Mouse (Mus musculus): ENCODE measurements at regions not wholly inside any gene's neighbourhood (a gene's known extent, or its start where the extent isn't known, plus 50 kb on each side); places are given as distances from the start of the nearest gene placed in this dataset.
"Not testable (repeated sequence)": the region's sequence is repeated elsewhere in the genome, so short reads cannot be mapped to it uniquely, and the experiment has no call there.

DNA sequence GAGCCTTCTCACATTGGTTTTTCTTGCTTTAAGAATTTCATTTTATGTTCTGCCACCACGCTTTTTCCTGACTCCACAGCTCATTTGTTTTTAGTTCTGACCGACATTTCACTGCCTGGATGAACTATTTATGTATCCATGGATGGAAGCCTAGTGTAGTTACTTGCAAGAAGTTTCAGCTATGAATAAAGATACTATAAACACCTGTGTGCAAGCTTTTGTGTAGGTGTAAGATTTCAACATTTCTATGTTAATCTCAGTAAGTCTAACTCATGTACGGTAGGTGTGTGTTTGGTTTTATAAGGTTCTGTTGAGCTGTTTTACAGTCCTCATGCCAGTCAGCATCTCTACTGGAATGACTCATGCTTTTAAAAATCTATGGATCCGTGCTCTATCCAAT, 656.9 kb upstream of the Ptbp2 start:
- no peaks in the 10 kb centered on the region for H3K4me1 ChIP-seq (ENCODE audit: control insufficient read depth, insufficient read depth, low read length)
- H3K27ac ChIP-seq (ENCODE audit: low read length): no peak overlapping the region
- WGBS: 81% methylated on average over 4 of the region's 4 CpGs
- no peak overlapping the region for H3K4me3 ChIP-seq (ENCODE audit: low read depth, low read length)
- H3K27me3 ChIP-seq (ENCODE audit: control insufficient read depth, insufficient read depth, low read length): no peaks in the 10 kb centered on the region
- no peaks in the 10 kb centered on the region for H3K36me3 ChIP-seq (ENCODE audit: control insufficient read depth, insufficient read depth, low read length)
- H3K4me2 ChIP-seq (replicated peaks; ENCODE audit: low read depth, low read length): no peak overlapping the region
- no peaks in the 10 kb centered on the region for H3K9me3 ChIP-seq (ENCODE audit: control insufficient read depth, low read depth, low read length)
- ATAC-seq (ENCODE audit: insufficient number of reproducible peaks, insufficient read depth, low FRiP score, low read depth): no peak
- H3K9ac ChIP-seq (replicated peaks; ENCODE audit: low read depth, low read length): no peak overlapping the region

DNA sequence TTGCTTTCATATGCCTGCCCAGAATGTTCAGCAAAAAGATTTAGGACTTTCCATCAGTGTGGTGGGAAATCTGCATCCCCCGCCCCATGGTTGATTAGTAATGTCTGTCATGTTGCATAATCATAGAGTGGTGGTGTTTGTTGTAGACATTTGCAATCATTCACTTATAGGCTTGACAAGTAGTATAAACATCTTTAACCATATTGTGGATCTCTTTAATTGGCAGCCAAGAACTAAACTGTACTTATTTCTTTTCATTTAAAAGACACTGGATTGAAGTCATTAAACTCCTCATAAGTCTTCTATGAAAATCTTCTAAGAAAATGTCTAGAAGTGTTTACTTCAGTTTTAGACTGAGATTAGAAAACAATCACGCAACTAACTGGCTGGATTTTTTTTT, 646.0 kb upstream of the Ptbp2 start:
- H3K27me3 ChIP-seq (ENCODE audit: control insufficient read depth, insufficient read depth, low read length): no peaks in the 10 kb centered on the region
- H3K36me3 ChIP-seq (ENCODE audit: control insufficient read depth, insufficient read depth, low read length): no peaks in the 10 kb centered on the region
- H3K9ac ChIP-seq (replicated peaks; ENCODE audit: low read depth, low read length): no peak overlapping the region
- ATAC-seq (ENCODE audit: insufficient number of reproducible peaks, insufficient read depth, low FRiP score, low read depth): no peak
- WGBS: 42% methylated on average over 2 of the region's 2 CpGs
- H3K4me1 ChIP-seq (ENCODE audit: control insufficient read depth, insufficient read depth, low read length): no peaks in the 10 kb centered on the region
- no peak overlapping the region for H3K4me3 ChIP-seq (ENCODE audit: low read depth, low read length)
- H3K4me2 ChIP-seq (replicated peaks; ENCODE audit: low read depth, low read length): no peak overlapping the region
- no peaks in the 10 kb centered on the region for H3K9me3 ChIP-seq (ENCODE audit: control insufficient read depth, low read depth, low read length)
- H3K27ac ChIP-seq (ENCODE audit: low read length): no peak overlapping the region

DNA sequence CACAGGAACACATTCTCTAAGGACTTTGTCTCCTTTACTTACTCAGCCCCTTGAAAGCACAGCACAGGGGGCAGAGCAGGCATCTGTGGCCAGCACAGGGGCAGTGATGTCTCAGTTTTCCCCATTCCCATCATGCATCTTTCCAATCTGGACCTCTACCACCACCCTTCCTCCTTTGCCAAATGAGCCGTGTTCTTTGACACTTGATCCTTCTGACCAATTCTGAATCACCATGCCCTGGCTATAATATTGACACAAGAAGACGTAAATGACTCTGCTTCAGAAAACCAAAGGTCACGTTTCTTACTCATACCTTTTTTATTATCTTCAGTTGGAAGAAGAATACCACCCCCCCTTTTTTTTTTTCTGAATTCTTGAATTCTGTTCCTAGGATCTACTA, 632.4 kb upstream of the Ptbp2 start:
- no peak overlapping the region for H3K4me3 ChIP-seq (ENCODE audit: low read depth, low read length)
- no peak overlapping the region for H3K9ac ChIP-seq (replicated peaks; ENCODE audit: low read depth, low read length)
- H3K27ac ChIP-seq (ENCODE audit: low read length): no peak overlapping the region
- ATAC-seq (ENCODE audit: insufficient number of reproducible peaks, insufficient read depth, low FRiP score, low read depth): no peak
- no peak overlapping the region for H3K4me2 ChIP-seq (replicated peaks; ENCODE audit: low read depth, low read length)
- H3K27me3 ChIP-seq (ENCODE audit: control insufficient read depth, insufficient read depth, low read length): no peaks in the 10 kb centered on the region
- no peaks in the 10 kb centered on the region for H3K4me1 ChIP-seq (ENCODE audit: control insufficient read depth, insufficient read depth, low read length)
- H3K36me3 ChIP-seq (ENCODE audit: control insufficient read depth, insufficient read depth, low read length): no peaks in the 10 kb centered on the region
- 69% methylated on average over 3 of the region's 3 CpGs for WGBS
- H3K9me3 ChIP-seq (ENCODE audit: control insufficient read depth, low read depth, low read length): no peaks in the 10 kb centered on the region

DNA sequence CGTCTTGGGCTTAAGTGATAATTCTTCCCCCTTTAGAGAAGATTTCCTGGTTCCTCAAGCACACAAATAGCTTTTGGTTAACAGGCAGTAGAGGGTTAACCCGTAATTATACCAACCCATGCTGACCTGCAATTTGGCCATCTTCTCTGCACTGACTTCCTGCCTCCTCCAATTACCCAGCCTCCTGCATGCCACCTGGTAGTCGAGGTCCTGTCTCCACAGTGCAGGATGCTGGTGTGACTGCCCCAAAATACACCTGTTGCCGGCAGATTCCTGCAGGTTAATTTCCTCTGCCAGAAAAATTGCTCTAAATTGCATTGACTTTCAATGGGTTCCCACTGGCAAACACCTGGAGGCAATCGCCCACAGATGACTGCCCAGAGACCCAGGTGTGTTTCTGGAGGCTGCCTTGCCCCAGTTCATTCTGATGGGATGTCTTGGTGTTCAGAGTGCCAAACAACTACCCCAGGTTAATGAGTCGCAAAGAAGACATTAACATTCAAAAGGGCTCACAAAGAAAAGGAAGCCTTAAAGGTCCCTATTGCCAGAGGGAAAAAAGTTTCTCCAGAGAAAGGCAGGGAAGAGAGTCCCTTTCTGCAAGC, 591.5 kb upstream of the Ptbp2 start:
- Histone ChIP-seq H3K27me3 (ENCODE audit: control insufficient read depth, insufficient read depth, low read length) (no peaks in the 10 kb centered on the region), H3K27ac (ENCODE audit: low read length) (no peak overlapping the region), H3K9me3 (ENCODE audit: control insufficient read depth, low read depth, low read length) (no peaks in the 10 kb centered on the region), H3K4me2 (replicated peaks; ENCODE audit: low read depth, low read length) (no peak overlapping the region), H3K4me3 (ENCODE audit: low read depth, low read length) (no peak overlapping the region), H3K4me1 (ENCODE audit: control insufficient read depth, insufficient read depth, low read length) (no peaks in the 10 kb centered on the region), H3K36me3 (ENCODE audit: control insufficient read depth, insufficient read depth, low read length) (no peaks in the 10 kb centered on the region), H3K9ac (replicated peaks; ENCODE audit: low read depth, low read length) (no peak overlapping the region)
- WGBS: 44% methylated on average over 6 of the region's 6 CpGs
- ATAC-seq (ENCODE audit: insufficient number of reproducible peaks, insufficient read depth, low FRiP score, low read depth): no peak

DNA sequence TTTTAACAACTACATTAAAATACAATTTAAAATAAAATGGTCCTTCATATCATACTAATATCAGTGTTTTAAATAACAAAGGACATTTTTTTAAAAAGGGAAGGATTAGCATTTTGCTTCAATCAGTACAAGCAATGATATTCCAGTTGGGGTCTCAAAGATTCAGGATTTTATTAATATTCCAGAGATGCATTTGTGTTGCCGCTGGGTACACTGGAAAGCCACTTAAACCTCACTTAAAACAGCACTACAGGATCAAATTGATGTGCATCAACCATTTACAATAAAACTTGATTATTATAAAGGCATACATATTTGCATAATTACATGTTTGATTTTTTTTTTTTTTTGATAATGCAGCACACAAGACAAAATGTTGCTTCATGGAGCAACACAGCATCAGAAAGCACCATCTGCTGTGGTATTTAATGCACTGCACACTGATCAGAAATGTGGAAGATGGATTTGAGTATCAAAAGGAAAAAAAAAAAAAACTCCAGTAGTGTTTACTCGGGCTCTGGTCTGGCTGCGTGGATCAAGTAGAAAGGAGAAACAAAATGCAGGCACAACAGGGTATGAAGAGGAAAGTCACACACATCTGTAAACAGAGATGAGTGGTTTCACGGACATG, 558.6 kb upstream of the Ptbp2 start:
- ATAC-seq (ENCODE audit: insufficient number of reproducible peaks, insufficient read depth, low FRiP score, low read depth): no peak
- no peak overlapping the region for H3K9ac ChIP-seq (replicated peaks; ENCODE audit: low read depth, low read length)
- H3K4me2 ChIP-seq (replicated peaks; ENCODE audit: low read depth, low read length): no peak overlapping the region
- no peaks in the 10 kb centered on the region for H3K36me3 ChIP-seq (ENCODE audit: control insufficient read depth, insufficient read depth, low read length)
- H3K9me3 ChIP-seq (ENCODE audit: control insufficient read depth, low read depth, low read length): no peaks in the 10 kb centered on the region
- 49% methylated on average over 4 of the region's 4 CpGs for WGBS
- no peaks in the 10 kb centered on the region for H3K4me1 ChIP-seq (ENCODE audit: control insufficient read depth, insufficient read depth, low read length)
- H3K27me3 ChIP-seq (ENCODE audit: control insufficient read depth, insufficient read depth, low read length): no peaks in the 10 kb centered on the region
- H3K27ac ChIP-seq (ENCODE audit: low read length): no peak overlapping the region
- no peak overlapping the region for H3K4me3 ChIP-seq (ENCODE audit: low read depth, low read length)

DNA sequence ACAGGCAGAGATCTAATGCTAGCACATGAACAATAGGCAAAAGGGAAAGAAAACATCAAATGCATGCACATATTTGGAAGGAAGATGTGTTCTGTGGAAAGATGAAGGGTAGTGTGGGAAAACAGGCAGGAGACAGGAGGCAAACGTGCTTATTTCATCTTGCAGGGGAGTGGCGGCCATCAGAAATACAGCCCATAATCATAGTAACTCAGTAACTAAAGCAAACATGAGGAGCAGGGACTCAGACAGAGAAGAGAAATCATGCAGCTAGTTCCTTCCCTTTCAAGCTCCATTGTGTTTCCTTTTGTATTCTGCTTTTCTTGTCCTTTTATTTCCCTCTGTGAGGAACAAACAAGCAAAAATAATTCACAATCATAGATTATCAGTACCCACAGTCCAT, 557.6 kb upstream of the Ptbp2 start:
- Histone ChIP-seq H3K4me2 (replicated peaks; ENCODE audit: low read depth, low read length) (no peak overlapping the region), H3K4me3 (ENCODE audit: low read depth, low read length) (no peak overlapping the region), H3K9ac (replicated peaks; ENCODE audit: low read depth, low read length) (no peak overlapping the region), H3K27me3 (ENCODE audit: control insufficient read depth, insufficient read depth, low read length) (no peaks in the 10 kb centered on the region), H3K36me3 (ENCODE audit: control insufficient read depth, insufficient read depth, low read length) (no peaks in the 10 kb centered on the region), H3K4me1 (ENCODE audit: control insufficient read depth, insufficient read depth, low read length) (no peaks in the 10 kb centered on the region), H3K9me3 (ENCODE audit: control insufficient read depth, low read depth, low read length) (no peaks in the 10 kb centered on the region), H3K27ac (ENCODE audit: low read length) (no peak overlapping the region)
- ATAC-seq (ENCODE audit: insufficient number of reproducible peaks, insufficient read depth, low FRiP score, low read depth): no peak
- WGBS: 60% methylated on average over 2 of the region's 2 CpGs

DNA sequence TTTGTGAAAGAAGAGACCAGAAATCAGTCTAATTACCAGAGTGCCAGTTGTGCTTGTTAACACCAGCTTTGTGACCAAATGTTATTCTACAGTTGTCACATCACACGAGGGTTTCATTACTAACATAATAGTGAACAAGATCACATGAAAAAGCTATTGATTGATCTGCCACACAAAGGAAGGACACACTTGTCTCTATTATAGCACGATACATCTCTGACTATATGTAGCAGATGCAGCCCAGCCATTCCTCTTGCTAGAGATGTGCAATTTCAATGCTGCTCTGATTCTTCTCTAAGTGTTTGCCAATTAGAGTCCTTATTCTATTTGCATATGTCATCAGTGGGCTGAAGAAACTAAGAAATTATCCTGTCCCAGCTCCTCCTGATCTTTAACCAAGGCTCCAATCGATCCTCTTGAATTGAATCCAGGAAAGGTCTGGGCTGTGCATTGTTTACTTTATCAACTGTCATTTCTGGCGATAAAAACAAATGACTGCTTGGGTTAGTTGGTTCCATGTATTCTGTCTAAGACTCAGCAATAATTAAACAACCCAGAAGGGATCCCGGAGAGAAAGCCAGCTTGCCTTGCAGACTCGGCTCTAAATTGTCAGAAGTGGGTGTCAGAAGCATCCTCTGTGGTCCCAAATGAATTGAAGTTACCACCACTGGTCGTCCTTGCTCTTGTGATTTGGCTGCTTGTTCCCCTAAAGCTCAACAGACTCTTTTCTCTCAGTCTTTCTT, 551.7 kb upstream of the Ptbp2 start:
- Histone ChIP-seq H3K4me3 (ENCODE audit: low read depth, low read length) (no peak overlapping the region), H3K27ac (ENCODE audit: low read length) (no peak overlapping the region), H3K9me3 (ENCODE audit: control insufficient read depth, low read depth, low read length) (no peaks in the 10 kb centered on the region), H3K9ac (replicated peaks; ENCODE audit: low read depth, low read length) (no peak overlapping the region), H3K4me1 (ENCODE audit: control insufficient read depth, insufficient read depth, low read length) (no peaks in the 10 kb centered on the region), H3K36me3 (ENCODE audit: control insufficient read depth, insufficient read depth, low read length) (no peaks in the 10 kb centered on the region), H3K27me3 (ENCODE audit: control insufficient read depth, insufficient read depth, low read length) (no peaks in the 10 kb centered on the region), H3K4me2 (replicated peaks; ENCODE audit: low read depth, low read length) (no peak overlapping the region)
- WGBS: 55% methylated on average over 7 of the region's 7 CpGs
- no peak for ATAC-seq (ENCODE audit: insufficient number of reproducible peaks, insufficient read depth, low FRiP score, low read depth)

DNA sequence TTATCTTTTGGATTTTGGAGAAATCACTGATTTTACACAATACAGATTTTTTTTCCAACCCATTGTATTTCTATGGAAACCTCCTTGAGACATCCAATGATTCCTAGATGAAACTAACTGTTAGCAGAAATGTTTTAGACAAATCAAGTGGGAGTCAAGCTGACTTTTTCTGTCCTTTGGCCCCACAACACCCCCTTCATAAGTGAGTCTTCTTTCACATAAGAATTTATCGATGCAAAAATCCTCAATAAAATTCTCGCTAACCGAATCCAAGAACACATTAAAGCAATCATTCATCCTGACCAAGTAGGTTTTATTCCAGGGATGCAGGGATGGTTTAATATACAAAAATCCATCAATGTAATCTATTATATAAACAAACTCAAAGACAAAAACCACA, 522.8 kb upstream of the Ptbp2 start:
- ATAC-seq (ENCODE audit: insufficient number of reproducible peaks, insufficient read depth, low FRiP score, low read depth); H3K9me3 ChIP-seq (ENCODE audit: control insufficient read depth, low read depth, low read length): not testable (repeated sequence)

More for the DNA sequence above, 522.8 kb upstream of the Ptbp2 start:
- H3K4me1 ChIP-seq (ENCODE audit: control insufficient read depth, insufficient read depth, low read length); H3K27me3 ChIP-seq (ENCODE audit: control insufficient read depth, insufficient read depth, low read length); H3K27ac ChIP-seq (ENCODE audit: low read length); H3K4me3 ChIP-seq (ENCODE audit: low read depth, low read length); H3K4me2 ChIP-seq (replicated peaks; ENCODE audit: low read depth, low read length); H3K36me3 ChIP-seq (ENCODE audit: control insufficient read depth, insufficient read depth, low read length); H3K9ac ChIP-seq (replicated peaks; ENCODE audit: low read depth, low read length): not testable (repeated sequence)
- WGBS: 70% methylated on average over 3 of the region's 3 CpGs

All from stomach, embryonic 14.5 days (tissue).